Mouse (Mus musculus) frontal cortex, postnatal 25 days (tissue): ENCODE results near the gene Tfeb.

ENCODE experiments used
- DNase-seq, 2 experiments: peaks; one replicate each; pipeline ENCODE4 v3.0.0; 2022; ENCODE audit warnings: low spot score in 2 of 2

Tfeb gene

GRCm38 (mm10) chr17:47787632-47788031, 50.8 kb downstream of the Tfeb start:
- DNase-seq: no peak

- DNase-seq: no peak
Measured at GRCm38 (mm10) chr17:47788306-47788705, 51.5 kb downstream of the Tfeb start.

GRCm38 (mm10) chr17:47788996-47789395, 52.2 kb downstream of the Tfeb start:
- DNase-seq: no peak

GRCm38 (mm10) chr17:47792098-47792863, 55.5 kb downstream of the Tfeb start:
- DNase-seq: peak; percentile 39 to 46

- peak; percentile 76 to 79 for DNase-seq
Measured at GRCm38 (mm10) chr17:47793377-47793776, 56.5 kb downstream of the Tfeb start.

- no peak for DNase-seq
Measured at GRCm38 (mm10) chr17:47795446-47795845, 58.6 kb downstream of the Tfeb start.

- no peak for DNase-seq
Measured at GRCm38 (mm10) chr17:47796156-47796816, 59.5 kb downstream of the Tfeb start.

- no peak for DNase-seq
Measured at GRCm38 (mm10) chr17:47796968-47797367, 60.1 kb downstream of the Tfeb start.

- DNase-seq: no peak
Measured at GRCm38 (mm10) chr17:47797383-47797782, 60.6 kb downstream of the Tfeb start.

GRCm38 (mm10) chr17:47802806-47803205, 66.0 kb downstream of the Tfeb start:
- DNase-seq: no peak

GRCm38 (mm10) chr17:47803662-47804061, 66.8 kb downstream of the Tfeb start:
- DNase-seq: no peak

GRCm38 (mm10) chr17:47805047-47805835, 68.4 kb downstream of the Tfeb start:
- DNase-seq: no peak

- no peak for DNase-seq
Measured at GRCm38 (mm10) chr17:47806230-47806629, 69.4 kb downstream of the Tfeb start.

GRCm38 (mm10) chr17:47811265-47811800, 74.5 kb downstream of the Tfeb start:
- no peak for DNase-seq

GRCm38 (mm10) chr17:47812200-47812599, 75.4 kb downstream of the Tfeb start:
- no peak for DNase-seq

- DNase-seq: no peak
Measured at GRCm38 (mm10) chr17:47813616-47814015, 76.8 kb downstream of the Tfeb start.

GRCm38 (mm10) chr17:47814496-47814895, 77.7 kb downstream of the Tfeb start:
- no peak for DNase-seq

- DNase-seq: no peak
Measured at GRCm38 (mm10) chr17:47815446-47815845, 78.6 kb downstream of the Tfeb start.

GRCm38 (mm10) chr17:47818038-47818725, 81.4 kb downstream of the Tfeb start:
- no peak for DNase-seq

GRCm38 (mm10) chr17:47821339-47821738, 84.5 kb downstream of the Tfeb start:
- no peak for DNase-seq

- DNase-seq: no peak
Measured at GRCm38 (mm10) chr17:47831161-47831560, 94.3 kb downstream of the Tfeb start.

GRCm38 (mm10) chr17:47831772-47832171, 94.9 kb downstream of the Tfeb start:
- no peak for DNase-seq
